13 mouse cellular contexts compared by ENCODE assay signal in genomic region chr2:25200631-25201030, GRCm38 (mm10). TPM values are rescaled to one million over a fixed set of nuclear protein-coding genes. Genes with fewer than 3 reads are reported as not detected.
"Had no signal": no experiment of that assay in that cellular context is flagged by ENCODE, and none has a peak within 500 bp of the region (broad histone marks: within the 10 kb centered on the region; RNA-seq: fewer than 3 reads in every experiment).

No protein-coding gene starts in this region.

- DNase-seq: retina, postnatal 1 day; right cerebral cortex, adult 18-20 months; right cerebral cortex, postnatal 14 days; right cerebral cortex, postnatal 25 days; right cerebral cortex, postnatal 4 days; spleen, adult 18-20 months; thymus, adult 18-20 months; thymus, adult 2 months; thymus, postnatal 14 days; thymus, postnatal 25 days; thymus, postnatal 36 days; thymus, postnatal 4 days had no signal

RNA-seq across cellular contexts. Expression of gene Stpg3, which starts 13.8 kb away (rescaled TPM):
- total RNA-seq: neutrophil, adult 5-6 weeks had no signal

RNA-seq across cellular contexts. Expression of gene Fam166a, which starts 17.9 kb away (rescaled TPM):
- total RNA-seq: neutrophil, adult 5-6 weeks had no signal
